Mouse (Mus musculus) G1E (cell line): ENCODE measurements at regions not wholly inside any gene's neighbourhood (a gene's known extent, or its start where the extent isn't known, plus 50 kb on each side); places are given as distances from the start of the nearest gene placed in this dataset.

Experiments used
- CTCF ChIP-seq: IDR thresholded peaks from 2 replicates; pipeline ENCODE4 v1.5.1; 2012; ENCODE audit warnings: low read depth, low read length, inconsistent platforms, mixed read lengths
- GATA2 ChIP-seq: IDR thresholded peaks from 2 replicates; pipeline ENCODE4 v1.6.1; 2012; ENCODE audit warnings: low read depth, low read length, inconsistent platforms, borderline replicate concordance
- TAL1 ChIP-seq: conservative IDR thresholded peaks from 2 replicates; pipeline ENCODE4 v1.6.1; 2012; ENCODE audit warnings: low read depth, low read length, inconsistent platforms, mixed read lengths

DNA sequence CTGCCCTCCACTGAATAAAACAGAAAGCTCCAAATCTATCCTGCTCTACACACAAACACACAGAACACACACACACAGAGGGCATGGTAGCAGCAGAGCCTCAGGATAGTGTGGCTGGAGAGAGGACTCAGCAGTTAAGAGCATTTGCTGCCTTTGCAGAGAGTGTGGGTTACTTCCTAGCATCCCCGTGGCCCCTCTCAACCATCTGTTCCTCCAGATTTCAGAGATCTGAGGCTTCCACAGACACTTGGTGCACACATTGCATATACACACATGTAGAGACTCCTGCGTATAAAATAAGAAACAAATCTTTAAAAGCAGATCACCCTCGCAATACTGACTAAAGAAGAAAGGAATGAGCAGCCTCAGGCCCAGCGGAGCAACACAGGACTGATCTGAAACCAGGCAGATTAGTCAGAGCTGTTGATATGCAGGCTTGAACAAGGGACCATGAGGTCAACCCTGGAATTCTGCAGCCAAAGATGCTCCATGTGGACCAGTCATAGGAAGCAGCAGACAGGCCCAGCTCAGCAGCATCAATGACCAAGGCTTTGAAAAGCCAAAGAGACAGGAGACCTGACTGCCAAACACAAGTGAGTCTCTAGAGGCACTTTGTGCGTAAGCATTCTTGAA, 89.7 kb downstream of the Irs2 start:
- no peak for TF ChIP-seq CTCF
- no peak for TF ChIP-seq GATA2
- no peak for TF ChIP-seq TAL1
